Mouse (Mus musculus): Measurements from ENCODE around the gene Cd151. TPM values are rescaled to one million over a fixed set of nuclear protein-coding genes. Genes with fewer than 3 reads are reported as not detected.
"Not testable (repeated sequence)": the region's sequence is repeated elsewhere in the genome, so short reads cannot be mapped to it uniquely, and the experiment has no call there.

Gene Cd151
- total RNA-seq, 1 experiment from 2014 or later = 46.6 TPM

- ATAC-seq (replicated peaks in 1 of 2; ENCODE audit: insufficient read depth in 1 of 2, low FRiP score in 2 of 2, low TSS enrichment in 1 of 2, low read depth in 1 of 2, poor library complexity in 2 of 2, severe bottlenecking in 2 of 2) = no peak
Observed at GRCm38 (mm10) chr7:141434464-141434863, 32.7 kb upstream of the Cd151 start.

DNA sequence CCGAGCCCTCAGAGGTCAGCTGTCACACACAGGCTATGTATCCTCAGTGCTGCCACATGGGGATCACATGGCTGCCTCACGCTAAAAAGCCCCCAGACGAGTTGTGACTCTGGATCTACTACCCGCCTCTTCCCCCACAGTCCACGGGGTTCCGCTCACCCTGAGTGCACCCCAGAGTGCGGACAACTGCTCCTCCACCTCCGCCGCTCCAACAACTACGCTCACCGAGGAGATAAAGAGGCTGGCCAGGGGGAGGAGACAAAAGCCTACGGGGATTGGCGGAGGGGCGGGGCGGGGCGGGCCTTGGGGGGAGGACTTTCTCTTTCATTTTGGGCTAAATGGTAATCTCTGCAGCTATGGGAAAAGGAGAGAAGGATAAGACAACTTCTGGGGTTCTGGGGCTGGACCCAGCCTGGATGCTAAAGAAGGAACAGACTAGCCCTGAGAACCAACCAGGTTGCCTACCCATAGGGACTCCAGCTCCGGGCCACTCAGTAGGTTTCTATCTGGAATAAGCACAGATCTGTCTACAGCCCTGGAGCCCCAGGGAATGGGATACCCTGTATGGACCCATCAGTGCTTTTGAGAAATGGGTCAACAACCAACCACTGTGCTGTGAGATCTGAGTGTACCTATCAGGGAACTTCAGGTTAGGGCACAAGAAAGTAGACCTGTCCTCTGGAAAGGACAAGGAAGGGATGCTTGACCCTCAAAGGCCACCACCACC lies 31.9 kb upstream of the Cd151 start:
- ATAC-seq (replicated peaks in 1 of 2; ENCODE audit: insufficient read depth in 1 of 2, low FRiP score in 2 of 2, low TSS enrichment in 1 of 2, low read depth in 1 of 2, poor library complexity in 2 of 2, severe bottlenecking in 2 of 2) = peak; percentile 55 to 60

GRCm38 (mm10) chr7:141435856-141436522 lies 31.2 kb upstream of the Cd151 start:
- no peak for ATAC-seq (replicated peaks in 1 of 2; ENCODE audit: insufficient read depth in 1 of 2, low FRiP score in 2 of 2, low TSS enrichment in 1 of 2, low read depth in 1 of 2, poor library complexity in 2 of 2, severe bottlenecking in 2 of 2)

DNA sequence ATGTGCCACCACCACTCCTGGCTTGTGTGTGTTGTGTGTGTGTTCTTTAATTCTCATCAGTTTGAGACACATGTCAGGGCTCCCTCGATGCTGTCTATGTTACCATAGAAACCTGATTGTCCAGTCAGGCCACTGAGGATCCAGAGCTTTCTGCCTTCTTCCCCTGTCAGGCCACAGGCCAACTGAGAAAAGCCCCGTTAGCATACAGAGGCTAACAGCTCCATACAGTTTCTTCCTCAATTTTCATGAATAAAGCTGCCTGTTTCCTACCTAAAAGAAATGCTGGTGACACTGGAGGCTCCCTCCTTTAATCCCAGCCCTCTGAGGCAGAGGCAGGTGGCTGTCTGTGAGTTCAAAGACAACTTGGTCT lies 30.7 kb upstream of the Cd151 start:
- ATAC-seq (replicated peaks in 1 of 2; ENCODE audit: insufficient read depth in 1 of 2, low FRiP score in 2 of 2, low TSS enrichment in 1 of 2, low read depth in 1 of 2, poor library complexity in 2 of 2, severe bottlenecking in 2 of 2) = no peak

- ATAC-seq (replicated peaks in 1 of 2; ENCODE audit: insufficient read depth in 1 of 2, low FRiP score in 2 of 2, low TSS enrichment in 1 of 2, low read depth in 1 of 2, poor library complexity in 2 of 2, severe bottlenecking in 2 of 2) = peak; percentile 64 to 89
Observed at GRCm38 (mm10) chr7:141437178-141438120, 29.7 kb upstream of the Cd151 start, which contains the start of gene Slc25a22. Gene Slc25a22 (minus strand): TSS chr7:141437892.

DNA sequence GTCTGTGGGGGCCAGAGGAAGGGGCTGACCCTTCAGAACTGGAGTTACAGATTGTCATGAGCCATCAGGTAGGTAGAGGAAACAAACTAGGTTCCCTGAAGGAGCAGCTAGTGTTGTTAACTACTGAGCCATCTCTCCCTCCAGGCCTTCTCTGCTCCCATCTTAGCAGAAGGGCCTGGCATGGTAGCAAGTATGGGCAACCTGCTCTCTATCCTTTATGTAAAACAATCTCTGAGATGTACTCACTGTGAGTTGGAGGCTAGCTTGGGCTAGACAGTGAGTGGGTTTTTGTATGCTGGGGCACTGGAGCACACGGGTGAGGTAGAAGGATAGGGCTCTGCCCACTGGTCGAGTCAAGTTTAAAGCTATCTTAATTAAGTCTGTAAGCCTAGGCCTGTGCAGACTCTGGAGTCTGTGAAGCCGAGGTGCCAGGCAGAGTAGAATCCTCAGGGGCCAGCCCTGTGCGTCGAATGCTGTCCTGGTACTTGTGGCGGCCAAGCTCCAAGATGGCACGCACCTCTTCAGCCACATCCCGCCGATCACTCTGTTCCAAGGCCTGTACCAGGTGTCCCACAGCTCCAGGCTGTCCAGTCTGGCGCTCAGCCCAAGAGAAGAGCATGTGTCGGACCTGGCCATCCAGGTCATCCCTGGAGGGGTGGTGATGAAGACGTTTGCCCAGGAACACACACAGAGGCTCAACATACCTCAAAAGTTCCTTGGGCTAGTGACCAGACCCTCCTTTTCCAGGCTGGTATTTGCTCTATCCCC lies 28.8 kb upstream of the Cd151 start:
- no peak for ATAC-seq (replicated peaks in 1 of 2; ENCODE audit: insufficient read depth in 1 of 2, low FRiP score in 2 of 2, low TSS enrichment in 1 of 2, low read depth in 1 of 2, poor library complexity in 2 of 2, severe bottlenecking in 2 of 2)

DNA sequence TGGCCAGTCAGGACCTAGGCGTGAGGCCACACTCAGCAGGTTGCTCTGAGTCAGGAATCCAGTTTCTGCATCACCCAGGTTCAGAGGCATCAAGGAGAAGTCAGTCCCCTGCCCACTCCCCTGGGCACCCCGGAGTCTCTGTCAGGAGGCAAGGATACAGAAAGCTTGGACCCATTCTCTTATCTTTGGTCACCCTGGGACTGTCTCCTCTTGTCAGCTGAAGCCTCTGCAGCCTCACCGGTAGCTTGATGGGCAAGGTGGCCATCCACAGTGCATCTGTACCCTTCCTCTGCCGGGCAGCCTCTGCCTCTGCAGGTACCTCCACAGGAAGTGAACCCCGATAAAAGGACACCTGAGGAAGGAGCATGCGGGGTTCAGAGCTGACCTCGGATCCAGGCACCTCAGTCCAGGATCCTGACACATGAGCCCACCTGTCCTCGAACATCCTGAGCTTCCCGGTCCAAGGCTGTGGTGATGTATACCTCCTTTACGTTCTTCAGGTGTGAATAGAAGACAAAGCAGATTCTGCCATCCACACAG lies 28.0 kb upstream of the Cd151 start:
- no peak for ATAC-seq (replicated peaks in 1 of 2; ENCODE audit: insufficient read depth in 1 of 2, low FRiP score in 2 of 2, low TSS enrichment in 1 of 2, low read depth in 1 of 2, poor library complexity in 2 of 2, severe bottlenecking in 2 of 2)

DNA sequence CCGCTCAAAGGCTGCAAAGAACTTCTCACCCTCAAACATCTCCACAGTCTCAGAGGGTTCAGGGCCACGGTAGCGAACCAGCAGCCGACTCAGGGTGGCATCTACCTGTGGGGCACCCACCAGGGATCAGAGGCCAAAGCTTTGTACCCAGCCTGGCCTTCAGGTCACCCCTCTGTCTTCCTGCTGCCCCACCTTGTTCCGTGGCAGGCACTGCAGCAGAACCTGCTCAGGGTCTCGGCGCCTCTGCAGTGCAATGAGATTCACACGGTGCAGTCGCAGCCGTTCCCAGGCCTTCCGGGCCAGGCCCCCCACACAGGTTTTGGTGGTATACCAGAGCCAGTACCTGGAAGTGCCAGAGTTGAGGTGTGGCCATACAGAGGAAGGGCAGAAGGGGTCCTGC lies 27.4 kb upstream of the Cd151 start:
- ATAC-seq (replicated peaks in 1 of 2; ENCODE audit: insufficient read depth in 1 of 2, low FRiP score in 2 of 2, low TSS enrichment in 1 of 2, low read depth in 1 of 2, poor library complexity in 2 of 2, severe bottlenecking in 2 of 2) = no peak

- peak in 1 of 2 experiments; percentile 8; a peak in 1 of 4 replicates for ATAC-seq (replicated peaks in 1 of 2; ENCODE audit: insufficient read depth in 1 of 2, low FRiP score in 2 of 2, low TSS enrichment in 1 of 2, low read depth in 1 of 2, poor library complexity in 2 of 2, severe bottlenecking in 2 of 2)
Observed at GRCm38 (mm10) chr7:141440613-141441012, 26.6 kb upstream of the Cd151 start.

- ATAC-seq (replicated peaks in 1 of 2; ENCODE audit: insufficient read depth in 1 of 2, low FRiP score in 2 of 2, low TSS enrichment in 1 of 2, low read depth in 1 of 2, poor library complexity in 2 of 2, severe bottlenecking in 2 of 2) = no peak
Observed at GRCm38 (mm10) chr7:141441460-141441859, 25.7 kb upstream of the Cd151 start.

GRCm38 (mm10) chr7:141442199-141442598 lies 25.0 kb upstream of the Cd151 start:
- ATAC-seq (replicated peaks in 1 of 2; ENCODE audit: insufficient read depth in 1 of 2, low FRiP score in 2 of 2, low TSS enrichment in 1 of 2, low read depth in 1 of 2, poor library complexity in 2 of 2, severe bottlenecking in 2 of 2) = no peak

DNA sequence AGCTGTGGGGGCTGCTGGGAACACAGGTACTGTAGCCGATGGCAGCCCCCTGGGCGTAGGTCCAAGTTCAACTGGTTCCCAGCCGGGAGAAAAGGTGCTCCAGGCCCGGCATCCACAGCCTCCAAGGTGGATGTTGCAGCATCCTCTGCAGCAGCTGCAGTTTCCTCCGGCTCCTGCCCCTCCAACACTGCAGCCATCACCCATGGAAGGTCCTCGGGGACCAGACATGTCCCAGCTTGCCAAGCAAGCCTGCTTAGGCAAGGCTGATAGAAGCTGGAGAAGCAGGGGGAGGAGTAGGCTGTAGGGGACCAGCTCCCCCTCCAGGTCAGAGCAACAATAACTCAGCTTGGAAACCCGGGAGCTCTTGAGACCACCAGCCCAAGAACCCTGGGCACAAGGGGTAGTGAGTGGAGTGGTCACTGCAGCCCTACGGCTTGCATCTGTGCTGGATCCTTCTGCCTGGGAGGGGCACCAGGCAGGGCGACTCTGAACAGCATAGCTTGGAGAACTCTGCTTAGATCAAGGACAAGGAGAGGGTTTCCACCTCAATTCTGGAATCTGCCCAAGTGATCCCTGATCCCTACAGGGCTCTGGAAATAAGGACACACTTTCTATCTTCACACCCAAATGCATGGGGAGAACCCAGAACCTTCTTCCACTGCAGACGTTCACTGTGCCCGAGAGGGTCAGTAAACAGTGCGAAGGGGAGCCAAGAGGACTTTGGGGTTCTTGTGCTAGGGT lies 23.9 kb upstream of the Cd151 start:
- ATAC-seq (replicated peaks in 1 of 2; ENCODE audit: insufficient read depth in 1 of 2, low FRiP score in 2 of 2, low TSS enrichment in 1 of 2, low read depth in 1 of 2, poor library complexity in 2 of 2, severe bottlenecking in 2 of 2) = 0 out of 4 replicates have a peak, but pooled peaks have one; percentile 13 to 18

- ATAC-seq (replicated peaks in 1 of 2; ENCODE audit: insufficient read depth in 1 of 2, low FRiP score in 2 of 2, low TSS enrichment in 1 of 2, low read depth in 1 of 2, poor library complexity in 2 of 2, severe bottlenecking in 2 of 2) = peak; percentile 25 to 33; a peak in 1 of 4 replicates
Observed at GRCm38 (mm10) chr7:141443828-141444237, 23.4 kb upstream of the Cd151 start, which contains the start of gene Pidd1. Gene Pidd1 (minus strand): TSS chr7:141444025.

GRCm38 (mm10) chr7:141446374-141446773 lies 20.8 kb upstream of the Cd151 start:
- ATAC-seq (replicated peaks in 1 of 2; ENCODE audit: insufficient read depth in 1 of 2, low FRiP score in 2 of 2, low TSS enrichment in 1 of 2, low read depth in 1 of 2, poor library complexity in 2 of 2, severe bottlenecking in 2 of 2) = not testable (repeated sequence)

- peak; percentile 86 to 92 for ATAC-seq (replicated peaks in 1 of 2; ENCODE audit: insufficient read depth in 1 of 2, low FRiP score in 2 of 2, low TSS enrichment in 1 of 2, low read depth in 1 of 2, poor library complexity in 2 of 2, severe bottlenecking in 2 of 2)
Observed at GRCm38 (mm10) chr7:141447110-141447991, 19.8 kb upstream of the Cd151 start, which contains the start of gene Rplp2. Gene Rplp2 (plus strand): TSS chr7:141447370.

All from hematopoietic stem cell, adult 5-6 weeks (primary cell).